Mouse (Mus musculus): Measurements from ENCODE around the gene Lenep. TPM values are rescaled to one million over a fixed set of nuclear protein-coding genes. Genes with fewer than 3 reads are reported as not detected.

Lenep gene
- polyA plus RNA-seq, 1 experiment from 2014 or later: 0.16 TPM

DNA sequence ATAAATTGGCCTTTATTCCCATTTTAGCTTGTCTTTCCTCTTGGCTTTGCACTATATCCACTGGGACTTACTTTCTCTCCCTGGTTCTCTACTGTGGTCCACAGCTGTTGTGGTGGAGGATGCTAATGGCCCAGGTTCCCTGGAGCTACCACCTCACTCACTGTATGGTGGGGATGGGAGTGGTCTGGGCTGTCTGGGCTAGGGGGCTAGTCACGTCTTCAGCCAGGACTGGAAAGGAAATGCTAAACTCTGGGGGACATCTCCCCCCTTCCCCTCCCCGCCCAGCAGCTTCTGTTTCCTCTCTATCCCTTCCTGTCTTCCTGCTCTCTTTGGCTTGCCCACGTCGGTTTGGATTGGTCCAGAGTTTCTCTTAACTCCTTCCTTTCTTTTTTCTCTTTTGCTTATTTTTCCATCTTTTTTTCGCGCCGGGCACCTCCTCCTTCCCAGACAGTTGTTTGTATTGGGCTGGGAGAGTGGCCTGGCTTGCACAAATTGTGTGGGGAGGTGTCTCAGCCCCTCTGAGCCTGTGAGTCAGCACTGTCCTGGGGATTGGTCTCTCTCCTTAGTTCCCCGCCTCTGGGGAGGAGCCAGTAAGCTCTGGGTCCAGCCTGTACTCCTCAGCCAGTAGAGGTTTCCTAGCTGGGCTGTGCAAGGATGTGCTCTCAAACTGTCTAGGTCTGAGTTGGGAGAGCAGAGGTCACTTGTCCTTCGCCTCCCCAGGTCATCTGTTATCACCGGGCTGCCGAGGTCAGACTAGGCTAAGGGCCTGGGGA is 18.6 kb upstream of the Lenep start:
- Histone ChIP-seq H3K9me3 (replicated peaks; ENCODE audit: low read length) (no peaks in the 10 kb centered on the region), H3K36me3 (ENCODE audit: insufficient read depth, low read length) (peaks cover 7% of the 10 kb centered on the region; the same call in 1 of the 2 replicates), H3K4me3 (replicated peaks; ENCODE audit: low read depth, low read length) (peak overlapping the region; percentile 46), H3K27me3 (ENCODE audit: insufficient read depth, low read length) (no peaks in the 10 kb centered on the region), H3K4me2 (ENCODE audit: low read length) (peak overlapping the region; percentile 91), H3K4me1 (replicated peaks; ENCODE audit: insufficient read depth, low read length) (peaks cover 22% of the 10 kb centered on the region), H3K27ac (peak overlapping the region; percentile 88), H3K9ac (ENCODE audit: low read depth, low read length) (peak overlapping the region; percentile 72)
- no peak for TF ChIP-seq CTCF (IDR thresholded peaks at IDR 0.05; ENCODE audit: low read depth)
- ATAC-seq (replicated peaks; ENCODE audit: low FRiP score, low read depth): peak; percentile 67
- 4% methylated on average over 11 of the region's 11 CpGs for WGBS
- DNase-seq (ENCODE audit: low spot score): peak; percentile 98

GRCm38 (mm10) chr3:89420421-89420820 is 17.8 kb upstream of the Lenep start:
- ATAC-seq (replicated peaks; ENCODE audit: low FRiP score, low read depth): no peak
- no peak for TF ChIP-seq CTCF (IDR thresholded peaks at IDR 0.05; ENCODE audit: low read depth)
- H3K27ac ChIP-seq: peak overlapping the region; percentile 88
- no peak for DNase-seq (ENCODE audit: low spot score)
- no peaks in the 10 kb centered on the region for H3K9me3 ChIP-seq (replicated peaks; ENCODE audit: low read length)
- 44% methylated on average over 2 of the region's 2 CpGs for WGBS
- peaks cover 22% of the 10 kb centered on the region for H3K4me1 ChIP-seq (replicated peaks; ENCODE audit: insufficient read depth, low read length)
- H3K9ac ChIP-seq (ENCODE audit: low read depth, low read length): no peak overlapping the region
- peaks cover 14% of the 10 kb centered on the region; the same call in 1 of the 2 replicates for H3K36me3 ChIP-seq (ENCODE audit: insufficient read depth, low read length)
- peak overlapping the region; percentile 46; the same call in 1 of the 2 replicates for H3K4me3 ChIP-seq (replicated peaks; ENCODE audit: low read depth, low read length)
- peak overlapping the region; percentile 91 for H3K4me2 ChIP-seq (ENCODE audit: low read length)
- H3K27me3 ChIP-seq (ENCODE audit: insufficient read depth, low read length): no peaks in the 10 kb centered on the region

DNA sequence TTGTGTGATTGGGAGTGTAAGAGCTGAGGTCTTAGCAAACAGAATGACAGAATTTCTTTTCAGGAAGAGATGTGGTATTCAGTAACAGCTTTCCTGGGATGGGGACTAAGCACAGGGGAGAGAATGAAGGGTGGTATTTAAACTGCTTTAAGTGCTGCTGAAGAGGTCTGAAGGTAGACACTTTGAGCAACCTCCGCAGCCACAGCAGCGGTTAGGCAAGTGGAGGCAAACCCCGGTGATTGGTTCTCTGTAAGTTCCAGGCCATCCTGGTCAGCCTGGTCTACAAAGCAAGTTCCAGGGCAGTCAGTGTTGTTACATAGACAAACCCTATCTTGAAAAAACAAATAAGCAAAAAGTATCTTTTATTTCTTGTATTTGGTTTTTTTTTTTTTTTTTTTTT is 17.4 kb upstream of the Lenep start:
- DNase-seq (ENCODE audit: low spot score): no peak
- ATAC-seq (replicated peaks; ENCODE audit: low FRiP score, low read depth): no peak
- no peak for TF ChIP-seq CTCF (IDR thresholded peaks at IDR 0.05; ENCODE audit: low read depth)
- Histone ChIP-seq H3K4me3 (replicated peaks; ENCODE audit: low read depth, low read length) (peak overlapping the region; percentile 51), H3K27ac (peak overlapping the region; percentile 97), H3K9me3 (replicated peaks; ENCODE audit: low read length) (no peaks in the 10 kb centered on the region), H3K27me3 (ENCODE audit: insufficient read depth, low read length) (no peaks in the 10 kb centered on the region), H3K9ac (ENCODE audit: low read depth, low read length) (peak overlapping the region; percentile 66), H3K36me3 (ENCODE audit: insufficient read depth, low read length) (peaks cover 14% of the 10 kb centered on the region), H3K4me2 (ENCODE audit: low read length) (peak overlapping the region; percentile 91), H3K4me1 (replicated peaks; ENCODE audit: insufficient read depth, low read length) (peaks cover 22% of the 10 kb centered on the region)
- 6% methylated on average over 3 of the region's 3 CpGs for whole genome bisulfite sequencing

DNA sequence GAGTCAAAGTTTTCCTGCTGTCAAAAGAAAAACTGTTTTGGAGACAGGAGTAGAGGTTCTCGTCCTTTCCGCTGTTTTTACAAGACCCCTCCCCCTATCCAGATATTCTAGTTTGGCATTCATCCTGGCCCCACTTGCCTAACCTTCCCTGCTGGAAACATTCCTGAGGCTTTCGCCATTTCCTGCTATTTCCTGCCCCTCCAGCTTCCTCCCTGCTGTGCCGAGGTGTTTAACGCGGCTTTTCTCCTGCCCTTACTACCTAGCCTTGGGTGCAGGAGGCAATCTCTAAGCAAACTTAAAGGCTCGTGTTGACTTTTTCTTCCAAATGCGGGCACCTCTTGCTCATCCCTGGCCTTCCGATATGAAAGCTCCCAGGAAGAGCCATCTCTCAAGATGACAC is 17.0 kb upstream of the Lenep start:
- ATAC-seq (replicated peaks; ENCODE audit: low FRiP score, low read depth): no peak
- peak overlapping the region; percentile 51 for H3K4me3 ChIP-seq (replicated peaks; ENCODE audit: low read depth, low read length)
- H3K27me3 ChIP-seq (ENCODE audit: insufficient read depth, low read length): no peaks in the 10 kb centered on the region
- H3K9ac ChIP-seq (ENCODE audit: low read depth, low read length): peak overlapping the region; percentile 66
- H3K36me3 ChIP-seq (ENCODE audit: insufficient read depth, low read length): peaks cover 15% of the 10 kb centered on the region
- peak overlapping the region; percentile 97 for H3K27ac ChIP-seq
- no peaks in the 10 kb centered on the region for H3K9me3 ChIP-seq (replicated peaks; ENCODE audit: low read length)
- H3K4me2 ChIP-seq (ENCODE audit: low read length): peak overlapping the region; percentile 91
- WGBS: under 1% methylated on average over 9 of the region's 9 CpGs
- DNase-seq (ENCODE audit: low spot score): peak; percentile 91
- TF ChIP-seq CTCF (IDR thresholded peaks at IDR 0.05; ENCODE audit: low read depth): no peak
- H3K4me1 ChIP-seq (replicated peaks; ENCODE audit: insufficient read depth, low read length): peaks cover 22% of the 10 kb centered on the region

DNA sequence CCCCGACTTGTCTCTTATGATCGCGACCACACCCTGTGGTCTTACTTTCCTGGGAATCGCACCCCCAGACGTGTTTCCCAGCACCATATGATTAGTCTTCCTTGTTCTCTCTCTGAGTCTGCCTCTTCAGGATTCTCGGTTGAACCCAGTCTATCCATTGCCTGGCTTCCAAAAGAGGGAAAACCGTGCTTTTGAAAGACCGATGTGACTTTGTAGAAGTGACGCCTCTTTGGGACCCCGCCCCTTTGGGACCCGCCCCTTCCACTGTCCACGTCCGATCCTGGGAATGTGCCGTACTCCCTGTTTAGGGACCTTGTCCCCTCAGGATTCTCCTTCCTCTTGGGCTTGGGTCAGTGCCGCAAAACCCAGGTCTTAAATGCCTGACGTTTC is 16.3 kb upstream of the Lenep start:
- peaks cover 22% of the 10 kb centered on the region for H3K4me1 ChIP-seq (replicated peaks; ENCODE audit: insufficient read depth, low read length)
- WGBS: under 1% methylated on average over 16 of the region's 16 CpGs

DNA sequence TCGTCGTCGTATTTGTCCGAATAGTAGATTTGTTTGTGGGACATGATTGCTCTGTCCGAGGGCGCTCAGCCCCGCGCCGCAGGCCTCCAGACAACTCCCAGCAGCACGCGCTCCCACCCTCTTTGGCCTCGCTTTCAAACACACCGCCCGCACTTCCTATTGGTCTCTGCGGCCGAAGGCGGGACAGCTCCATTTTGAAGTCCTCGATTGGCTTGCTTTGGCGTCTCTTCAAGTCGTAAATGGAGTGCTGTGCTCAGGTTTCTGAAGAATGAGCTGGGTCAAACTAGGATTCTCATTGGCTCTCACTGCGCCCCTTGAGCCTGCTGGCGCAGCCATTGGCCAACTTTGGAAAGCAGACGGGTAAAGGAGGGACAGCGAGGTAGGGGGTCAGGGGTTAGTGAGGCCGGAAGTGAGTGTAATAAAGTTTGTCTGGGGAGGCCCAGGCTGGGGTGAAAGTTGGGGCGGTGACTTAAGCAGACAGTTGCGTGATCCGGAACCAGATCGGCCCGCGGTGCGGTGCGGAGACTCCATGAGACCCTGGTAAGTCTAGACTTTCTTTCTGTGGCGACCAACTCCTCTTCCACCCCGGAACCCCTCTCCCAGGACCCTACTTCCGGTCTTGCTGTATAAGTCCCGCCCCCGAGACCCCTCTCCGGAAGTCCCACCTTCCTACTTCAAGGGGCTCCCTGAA is 15.7 kb upstream of the Lenep start, which contains the start of the genes Cks1b and Shc1:
Gene Cks1b, minus strand, starts transcription at position 214 of the 691 bp plus-strand sequence.
Gene Shc1, plus strand, starts transcription at position 274 of the 691 bp plus-strand sequence.
- DNase-seq (ENCODE audit: low spot score): peak; percentile 100
- Histone ChIP-seq H3K27me3 (ENCODE audit: insufficient read depth, low read length) (no peaks in the 10 kb centered on the region), H3K9ac (ENCODE audit: low read depth, low read length) (peak within 1 kb of the TSS; percentile 66), H3K4me2 (ENCODE audit: low read length) (peak within 1 kb of the TSS; percentile 91), H3K4me1 (replicated peaks; ENCODE audit: insufficient read depth, low read length) (peaks cover 21% of the 10 kb centered on the region), H3K27ac (peak within 1 kb of the TSS; percentile 97), H3K4me3 (replicated peaks; ENCODE audit: low read depth, low read length) (peak within 1 kb of the TSS; percentile 51), H3K36me3 (ENCODE audit: insufficient read depth, low read length) (peaks cover 21% of the 10 kb centered on the region), H3K9me3 (replicated peaks; ENCODE audit: low read length) (no peaks in the 10 kb centered on the region)
- TF ChIP-seq CTCF (IDR thresholded peaks at IDR 0.05; ENCODE audit: low read depth): no peak
- under 1% methylated on average over 39 of the region's 39 CpGs for WGBS
- ATAC-seq (replicated peaks; ENCODE audit: low FRiP score, low read depth): peak; percentile 93

More for the DNA sequence above, 16.3 kb upstream of the Lenep start:
- peaks cover 21% of the 10 kb centered on the region for H3K36me3 ChIP-seq (ENCODE audit: insufficient read depth, low read length)
- DNase-seq (ENCODE audit: low spot score) (peak; percentile 95), ATAC-seq (replicated peaks; ENCODE audit: low FRiP score, low read depth) (peak; percentile 38)
- TF ChIP-seq CTCF (IDR thresholded peaks at IDR 0.05; ENCODE audit: low read depth): no peak
- H3K27me3 ChIP-seq (ENCODE audit: insufficient read depth, low read length): no peaks in the 10 kb centered on the region
- peak overlapping the region; percentile 51 for H3K4me3 ChIP-seq (replicated peaks; ENCODE audit: low read depth, low read length)
- H3K9ac ChIP-seq (ENCODE audit: low read depth, low read length): peak overlapping the region; percentile 66
- H3K9me3 ChIP-seq (replicated peaks; ENCODE audit: low read length): no peaks in the 10 kb centered on the region
- peak overlapping the region; percentile 91 for H3K4me2 ChIP-seq (ENCODE audit: low read length)
- H3K27ac ChIP-seq: peak overlapping the region; percentile 97
